Mouse (Mus musculus) kidney, adult 2 months (tissue): ENCODE data around the gene 0610030E20Rik. TPM values are rescaled to one million over a fixed set of nuclear protein-coding genes. Genes with fewer than 3 reads are reported as not detected.
A peak's percentile ranks its signal among the peaks of the same experiment; 100 is the strongest.

Experiments used
- DNase-seq: peaks from one replicate; pipeline ENCODE4 v3.0.0; 2021
- H3K27ac ChIP-seq: fragments of 200-500 bp; 2 replicates; pipeline ENCODE4 v1.5.1; 2012; ENCODE audit warnings: low read depth, low read length, control low read depth, inconsistent platforms; ENCODE audit not compliant: insufficient read depth
- H3K27me3 ChIP-seq: fragments of 200-500 bp; replicated peaks from 2 replicates; pipeline ENCODE4 v1.6.1; 2012; ENCODE audit warnings: mild to moderate bottlenecking, moderate library complexity, low read length, inconsistent platforms; ENCODE audit not compliant: control insufficient read depth, insufficient read depth
- H3K36me3 ChIP-seq: fragments of 200-500 bp; 2 replicates; pipeline ENCODE4 v1.6.1; 2012; ENCODE audit warnings: mild to moderate bottlenecking, moderate library complexity, low read length, inconsistent platforms; ENCODE audit not compliant: control insufficient read depth, insufficient read depth
- H3K4me1 ChIP-seq: fragments of 200-500 bp; 2 replicates; pipeline ENCODE4 v1.6.1; 2011; ENCODE audit warnings: low read length; ENCODE audit not compliant: control insufficient read depth, insufficient read depth
- H3K4me3 ChIP-seq: fragments of 200-500 bp; 2 replicates; pipeline ENCODE4 v1.5.1; 2011; ENCODE audit warnings: mild to moderate bottlenecking, low read depth, low read length, control low read depth; ENCODE audit not compliant: insufficient read depth
- CTCF ChIP-seq: fragments of 200-500 bp; conservative IDR thresholded peaks from 2 replicates; pipeline ENCODE4 v1.5.1; 2011; ENCODE audit warnings: low read depth, mild to moderate bottlenecking, control low read depth, low read length, moderate library complexity, mixed read lengths; ENCODE audit not compliant: insufficient read depth, insufficient read length
- POLR2A ChIP-seq: fragments of 200-500 bp; IDR thresholded peaks from one replicate; pipeline ENCODE4 v1.6.1; 2011; ENCODE audit warnings: low read depth, low read length, control low read depth
- WGBS: fragments of 180-500 bp; shearing (Covaris S2); methylation state at CpG from one replicate; pipeline ENCODE4 v1.1.7; 2018; 5-methylcytosine and 5-hydroxymethylcytosine counted together
- polyA plus RNA-seq: library from polyadenylated mRNA; depleted of rRNA; stranded (reverse); fragments of >200 nt; gene quantifications from 2 replicates; pipeline ENCODE4 v1.2.3, GENCODE M21; 2012

Gene 0610030E20Rik
- polyA plus RNA-seq, 1 experiment = 15.1 TPM

DNA sequence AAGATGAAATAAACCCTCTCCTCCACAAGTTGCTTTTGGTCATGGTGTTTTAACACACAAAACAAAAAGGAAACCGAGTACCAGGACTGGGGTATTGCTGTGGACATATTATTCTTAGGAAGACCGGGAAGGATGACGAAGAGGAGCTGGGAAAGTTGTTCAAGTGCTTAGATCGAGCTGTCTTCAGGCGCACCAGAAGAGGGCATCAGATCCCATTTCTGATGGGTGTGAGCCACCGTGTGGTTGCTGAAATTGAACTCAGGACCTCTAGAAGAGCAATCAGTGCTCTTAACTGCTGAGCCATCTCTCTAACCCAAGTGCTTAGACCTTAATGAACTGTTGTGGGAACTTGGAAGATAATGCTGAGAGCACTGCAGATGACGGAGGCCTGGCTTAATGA lies 16.9 kb downstream of the 0610030E20Rik start:
- peak; percentile 42 for DNase-seq
- Histone ChIP-seq H3K27ac (no peak overlapping the region), H3K4me1 (peaks cover 12% of the 10 kb centered on the region), H3K36me3 (peaks cover 7% of the 10 kb centered on the region; the same call in 1 of the 2 replicates), H3K4me3 (no peak overlapping the region), H3K27me3 (no peaks in the 10 kb centered on the region)
- no peak for TF ChIP-seq POLR2A
- TF ChIP-seq CTCF = peak; percentile 63
- 39% methylated on average over 7 of the region's 7 CpGs for WGBS

DNA sequence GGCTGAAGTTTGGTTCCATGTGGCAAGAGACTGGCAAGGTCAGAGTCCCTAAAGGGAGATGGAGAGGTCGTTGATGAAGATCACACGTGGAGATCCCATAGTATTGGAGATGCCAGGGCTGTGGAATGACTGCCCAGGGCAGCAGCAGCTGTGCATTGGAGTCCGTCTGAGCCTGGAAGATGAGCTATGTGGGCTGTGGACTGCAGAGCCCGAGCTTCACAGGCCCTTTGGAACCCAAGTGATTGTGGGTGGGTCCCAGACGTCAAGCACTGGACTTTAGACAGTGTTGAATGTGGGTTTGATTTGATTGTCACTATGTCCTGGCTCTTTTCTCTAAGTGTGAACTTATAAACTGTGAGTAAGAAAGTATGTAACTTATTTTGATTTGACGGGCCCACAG lies 17.9 kb downstream of the 0610030E20Rik start:
- H3K4me1 ChIP-seq = peaks cover 8% of the 10 kb centered on the region
- no peak overlapping the region for H3K4me3 ChIP-seq
- no peak overlapping the region for H3K27ac ChIP-seq
- TF ChIP-seq POLR2A (no peak), CTCF (no peak)
- DNase-seq = peak; percentile 63
- WGBS = 46% methylated on average over 6 of the region's 6 CpGs
- H3K27me3 ChIP-seq = no peaks in the 10 kb centered on the region
- H3K36me3 ChIP-seq = peaks cover 4% of the 10 kb centered on the region; the same call in 1 of the 2 replicates

DNA sequence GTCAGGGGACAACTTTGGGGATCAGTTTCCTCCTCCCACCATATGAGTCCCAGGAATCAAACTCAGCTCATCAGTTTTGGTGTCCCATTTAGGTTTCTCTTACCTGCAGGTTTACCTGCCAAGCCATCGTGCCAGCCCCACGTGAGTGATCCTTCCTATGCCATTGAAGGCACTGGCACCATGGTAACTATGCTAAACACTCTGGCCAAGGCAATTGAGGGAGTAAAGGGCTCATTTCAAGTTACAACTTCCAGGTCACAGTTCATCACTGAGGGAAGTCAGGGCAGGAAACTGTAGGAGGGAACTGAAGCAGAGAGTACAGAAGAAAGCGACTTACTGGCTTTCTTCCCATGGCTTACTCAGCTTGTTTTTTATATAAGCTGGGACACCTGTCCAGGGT lies 19.2 kb downstream of the 0610030E20Rik start:
- peak; percentile 19 for DNase-seq
- Histone ChIP-seq H3K4me1 (peaks cover 3% of the 10 kb centered on the region; the same call in 1 of the 2 replicates), H3K27me3 (no peaks in the 10 kb centered on the region), H3K4me3 (no peak overlapping the region), H3K36me3 (no peaks in the 10 kb centered on the region), H3K27ac (no peak overlapping the region)
- TF ChIP-seq CTCF = no peak
- no peak for TF ChIP-seq POLR2A
- 41% methylated on average over 3 of the region's 3 CpGs for WGBS

DNA sequence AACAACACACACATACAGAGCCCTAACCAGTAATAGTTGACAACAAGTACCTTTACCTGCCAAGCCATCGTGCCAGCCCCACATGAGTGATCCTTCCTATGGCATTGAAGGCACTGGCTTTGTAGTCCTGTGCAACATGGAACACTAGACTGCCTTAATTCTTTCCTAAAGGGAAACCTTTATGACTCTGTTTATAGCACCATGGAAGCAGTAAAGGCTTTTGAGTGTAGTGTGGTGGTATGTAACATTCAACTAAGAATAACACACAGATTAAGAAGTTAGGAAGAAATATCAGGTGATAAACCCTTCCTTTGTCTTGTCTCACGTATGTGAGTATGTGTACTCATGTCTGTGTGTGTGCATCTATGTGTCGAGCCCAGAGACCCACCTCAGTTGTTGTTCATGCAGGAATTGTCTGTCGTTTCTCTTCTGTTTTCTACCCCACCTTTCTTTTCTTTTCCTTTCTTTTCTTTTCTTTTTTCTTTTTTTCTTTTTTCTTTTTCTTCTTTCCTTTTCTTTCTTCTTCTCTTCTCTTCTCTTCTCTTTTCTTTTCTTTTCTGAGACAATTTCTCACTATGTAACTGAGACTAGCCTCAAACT lies 19.8 kb downstream of the 0610030E20Rik start, which contains the start of gene Rnf181:
Rnf181 (minus strand) TSS at position 113 of the 600 bp plus-strand sequence.
- H3K4me3 ChIP-seq = no peak within 1 kb of the TSS
- no peak for DNase-seq
- TF ChIP-seq CTCF (no peak), POLR2A (no peak)
- H3K27ac ChIP-seq = no peak within 1 kb of the TSS
- H3K4me1 ChIP-seq = peaks cover 3% of the 10 kb centered on the region; the same call in 1 of the 2 replicates
- 84% methylated on average over 4 of the region's 4 CpGs for WGBS
- no peaks in the 10 kb centered on the region for H3K27me3 ChIP-seq
- no peaks in the 10 kb centered on the region for H3K36me3 ChIP-seq

DNA sequence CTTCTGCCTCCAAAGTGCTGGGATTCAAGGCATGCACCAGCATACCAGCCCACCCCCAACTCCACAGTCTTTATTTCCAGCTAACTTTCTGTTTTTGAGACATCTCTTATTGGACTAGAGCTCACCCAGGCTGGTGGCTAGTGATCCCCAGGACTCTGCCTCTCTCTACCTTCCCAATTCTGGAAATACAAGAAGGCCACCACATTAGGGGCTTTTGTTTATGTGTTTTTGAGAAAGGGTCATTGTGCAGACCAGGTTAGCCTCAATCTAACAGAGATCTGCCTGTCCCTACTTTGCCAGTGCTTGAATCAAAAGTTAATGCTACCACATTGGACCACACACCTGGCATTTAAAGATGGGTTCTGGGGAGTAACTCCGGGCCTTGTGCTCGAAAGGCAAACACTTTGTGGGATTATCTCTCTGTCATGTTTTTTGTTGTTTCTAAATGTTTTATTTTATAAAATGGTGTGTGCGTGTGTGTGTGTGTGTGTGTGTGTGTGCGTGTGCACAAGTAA lies 20.4 kb downstream of the 0610030E20Rik start:
- no peak for TF ChIP-seq POLR2A
- TF ChIP-seq CTCF = no peak
- no peak overlapping the region for H3K27ac ChIP-seq
- no peak for DNase-seq
- no peak overlapping the region for H3K4me3 ChIP-seq
- H3K4me1 ChIP-seq = peaks cover 3% of the 10 kb centered on the region; the same call in 1 of the 2 replicates
- no peaks in the 10 kb centered on the region for H3K27me3 ChIP-seq
- WGBS = 79% methylated on average over 4 of the region's 4 CpGs
- no peaks in the 10 kb centered on the region for H3K36me3 ChIP-seq

DNA sequence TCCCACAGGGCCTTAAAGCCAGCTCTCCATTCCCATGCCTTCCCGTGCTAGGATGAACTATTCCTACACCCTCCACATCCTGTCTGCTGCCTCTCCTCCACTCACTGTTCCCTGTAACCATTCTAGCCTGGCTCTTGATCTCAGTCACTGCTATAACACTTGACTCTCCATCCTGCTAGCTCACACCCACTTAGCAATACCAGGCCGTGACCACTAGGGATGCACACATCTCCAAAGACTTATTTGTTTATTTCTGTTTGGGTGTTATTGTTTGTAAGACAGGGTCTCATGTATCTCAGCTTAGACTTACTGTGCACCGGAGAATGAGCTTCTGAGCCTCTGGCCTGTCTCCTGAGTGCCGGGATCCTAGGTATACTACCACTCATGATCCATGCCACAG lies 22.4 kb downstream of the 0610030E20Rik start:
- 90% methylated on average over 4 of the region's 4 CpGs for WGBS
- TF ChIP-seq CTCF (peak; percentile 29), POLR2A (no peak)

DNA sequence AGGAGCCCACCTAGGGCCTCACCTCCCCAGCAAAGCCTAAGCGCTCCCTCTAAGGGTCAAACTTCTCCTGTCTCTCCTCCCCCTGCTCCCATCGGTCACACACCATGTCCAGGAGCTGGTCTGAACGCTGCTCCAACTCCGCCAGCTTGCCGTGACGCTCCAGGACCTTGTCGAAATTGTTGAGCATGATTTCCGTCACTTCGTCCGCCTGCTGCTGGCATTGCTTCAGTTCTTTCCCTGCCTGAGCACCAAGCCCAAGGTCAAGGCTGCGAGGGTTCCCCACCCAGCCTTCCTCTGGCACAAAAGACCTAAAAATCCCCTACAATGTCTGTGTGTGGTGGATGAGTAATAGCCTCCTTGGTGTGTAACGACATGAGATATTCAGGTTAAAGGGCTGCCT lies 23.0 kb downstream of the 0610030E20Rik start:
- DNase-seq = peak; percentile 58
- Histone ChIP-seq H3K27ac (no peak overlapping the region), H3K36me3 (no peaks in the 10 kb centered on the region), H3K4me1 (peaks cover 12% of the 10 kb centered on the region), H3K27me3 (no peaks in the 10 kb centered on the region), H3K4me3 (no peak overlapping the region)
- no peak for TF ChIP-seq CTCF
- TF ChIP-seq POLR2A = no peak
- WGBS = 72% methylated on average over 12 of the region's 12 CpGs

More for the DNA sequence above, 22.4 kb downstream of the 0610030E20Rik start:
- Histone ChIP-seq H3K4me3 (no peak overlapping the region), H3K4me1 (peaks cover 12% of the 10 kb centered on the region), H3K27me3 (no peaks in the 10 kb centered on the region), H3K27ac (no peak overlapping the region), H3K36me3 (no peaks in the 10 kb centered on the region)
- DNase-seq = no peak

DNA sequence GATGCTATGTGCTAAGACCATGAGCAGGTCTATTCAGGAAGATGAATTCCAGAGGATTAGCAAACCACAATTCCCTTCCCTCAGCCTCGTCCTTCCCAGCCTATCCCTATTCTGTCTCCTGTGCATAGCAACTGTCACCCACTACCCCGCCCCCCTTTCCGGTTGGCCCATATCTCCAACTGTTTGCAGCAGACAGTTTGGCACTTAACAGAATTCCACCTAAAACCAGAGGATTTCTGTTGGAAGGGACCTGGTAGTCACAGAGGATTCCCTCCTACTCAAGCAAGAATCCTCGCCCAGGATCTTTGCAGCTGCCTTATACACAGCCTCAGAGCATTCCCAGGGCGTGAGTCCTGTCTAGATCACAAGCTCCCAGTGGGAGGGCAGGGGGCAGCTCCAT lies 24.0 kb downstream of the 0610030E20Rik start:
- DNase-seq = peak; percentile 76

More for the DNA sequence above, 24.0 kb downstream of the 0610030E20Rik start:
- WGBS = 70% methylated on average over 5 of the region's 5 CpGs
- no peaks in the 10 kb centered on the region for H3K27me3 ChIP-seq
- H3K36me3 ChIP-seq = no peaks in the 10 kb centered on the region
- H3K4me3 ChIP-seq = no peak overlapping the region
- TF ChIP-seq POLR2A (no peak), CTCF (no peak)
- peaks cover 12% of the 10 kb centered on the region for H3K4me1 ChIP-seq
- peak overlapping the region; percentile 64 for H3K27ac ChIP-seq
